Mouse (Mus musculus): ENCODE measurements at regions not wholly inside any gene's neighbourhood (a gene's known extent, or its start where the extent isn't known, plus 50 kb on each side); places are given as distances from the start of the nearest gene placed in this dataset.

DNA sequence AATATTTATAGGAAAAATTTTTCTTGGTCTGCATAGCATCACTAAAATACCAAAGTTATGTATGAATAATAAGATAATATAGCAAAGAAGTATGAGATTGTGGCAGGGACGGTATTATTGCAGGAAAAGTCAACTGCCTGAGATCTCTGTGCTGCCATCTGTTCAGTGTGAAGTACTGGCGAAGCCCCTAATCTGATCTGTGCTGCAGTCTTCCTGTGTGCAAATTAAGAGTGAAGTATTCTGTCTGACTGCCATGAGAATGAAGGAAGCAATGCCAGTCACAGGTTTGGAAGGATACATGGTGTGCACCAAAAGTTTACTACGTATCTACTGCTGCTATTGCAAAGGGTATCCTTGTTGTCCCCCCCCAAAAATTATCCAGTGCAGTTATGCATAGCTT lies 501.5 kb downstream of the Rab28 start:
- Histone ChIP-seq H3K27ac (ENCODE audit: low read depth, low read length) (no peak overlapping the region), H3K9ac (no peak overlapping the region), H3K27me3 (ENCODE audit: insufficient read depth, low read length) (no peaks in the 10 kb centered on the region), H3K4me1 (ENCODE audit: insufficient read depth) (no peaks in the 10 kb centered on the region), H3K4me3 (ENCODE audit: low read depth, low read length) (no peak overlapping the region), H3K36me3 (ENCODE audit: insufficient read depth) (no peaks in the 10 kb centered on the region), H3K4me2 (ENCODE audit: low read depth) (no peak overlapping the region), H3K9me3 (ENCODE audit: low read length) (no peaks in the 10 kb centered on the region)
- no peak for TF ChIP-seq CTCF (IDR thresholded peaks at IDR 0.05; ENCODE audit: low read depth)
- ATAC-seq (no peak), DNase-seq (no peak)
- WGBS: 64% methylated on average over 3 of the region's 3 CpGs

DNA sequence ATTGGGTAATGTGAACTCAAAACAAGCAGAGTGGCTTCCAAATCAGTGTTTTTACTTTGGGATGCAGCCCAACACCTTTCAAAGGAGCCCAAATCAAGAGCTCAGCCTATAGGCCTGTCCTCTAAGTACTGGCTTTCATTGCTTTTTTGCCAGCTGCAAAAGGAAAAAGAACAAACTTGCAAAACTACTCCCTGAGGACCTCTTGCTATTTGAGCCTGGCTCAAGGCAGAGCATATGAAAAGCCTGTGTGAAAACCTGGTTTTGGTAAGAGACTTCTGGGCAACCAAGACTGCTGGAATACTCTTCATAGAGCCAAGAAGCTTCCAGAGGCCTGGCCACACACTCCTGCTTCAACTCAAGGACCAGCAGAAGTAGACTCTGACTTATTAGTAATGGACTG lies 503.5 kb downstream of the Rab28 start:
- H3K9me3 ChIP-seq (ENCODE audit: low read length): no peaks in the 10 kb centered on the region
- no peak overlapping the region for H3K4me3 ChIP-seq (ENCODE audit: low read depth, low read length)
- H3K9ac ChIP-seq: no peak overlapping the region
- H3K4me2 ChIP-seq (ENCODE audit: low read depth): no peak overlapping the region
- H3K27ac ChIP-seq (ENCODE audit: low read depth, low read length): no peak overlapping the region
- H3K27me3 ChIP-seq (ENCODE audit: insufficient read depth, low read length): no peaks in the 10 kb centered on the region
- ATAC-seq: no peak
- no peak for TF ChIP-seq CTCF (IDR thresholded peaks at IDR 0.05; ENCODE audit: low read depth)
- DNase-seq: no peak
- H3K36me3 ChIP-seq (ENCODE audit: insufficient read depth): no peaks in the 10 kb centered on the region
- H3K4me1 ChIP-seq (ENCODE audit: insufficient read depth): no peaks in the 10 kb centered on the region

DNA sequence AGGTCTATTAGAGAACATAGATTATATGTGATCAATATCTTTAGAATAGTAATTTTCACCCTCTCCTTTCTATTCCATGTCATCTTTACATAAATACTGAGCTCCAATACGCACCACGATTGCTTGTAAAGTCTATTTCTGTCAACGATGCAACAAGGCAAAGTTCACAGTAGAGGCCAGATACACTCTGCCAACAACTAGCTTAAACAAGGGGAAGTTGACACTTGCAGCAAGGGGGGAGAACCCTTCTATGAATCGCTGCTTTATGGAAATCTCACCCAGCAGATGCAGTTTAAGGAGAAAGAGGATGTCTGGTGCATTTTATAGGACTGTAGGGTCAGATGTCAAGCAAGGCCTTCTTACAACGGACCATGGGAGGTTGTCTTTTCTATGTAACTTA lies 520.8 kb downstream of the Rab28 start:
- Histone ChIP-seq H3K9me3 (ENCODE audit: low read length) (no peaks in the 10 kb centered on the region), H3K36me3 (ENCODE audit: insufficient read depth) (no peaks in the 10 kb centered on the region), H3K9ac (no peak overlapping the region), H3K27me3 (ENCODE audit: insufficient read depth, low read length) (no peaks in the 10 kb centered on the region), H3K27ac (ENCODE audit: low read depth, low read length) (no peak overlapping the region), H3K4me1 (ENCODE audit: insufficient read depth) (no peaks in the 10 kb centered on the region), H3K4me2 (ENCODE audit: low read depth) (no peak overlapping the region), H3K4me3 (ENCODE audit: low read depth, low read length) (no peak overlapping the region)
- DNase-seq (no peak), ATAC-seq (no peak)
- WGBS: 81% methylated on average over 5 of the region's 5 CpGs
- no peak for TF ChIP-seq CTCF (IDR thresholded peaks at IDR 0.05; ENCODE audit: low read depth)

DNA sequence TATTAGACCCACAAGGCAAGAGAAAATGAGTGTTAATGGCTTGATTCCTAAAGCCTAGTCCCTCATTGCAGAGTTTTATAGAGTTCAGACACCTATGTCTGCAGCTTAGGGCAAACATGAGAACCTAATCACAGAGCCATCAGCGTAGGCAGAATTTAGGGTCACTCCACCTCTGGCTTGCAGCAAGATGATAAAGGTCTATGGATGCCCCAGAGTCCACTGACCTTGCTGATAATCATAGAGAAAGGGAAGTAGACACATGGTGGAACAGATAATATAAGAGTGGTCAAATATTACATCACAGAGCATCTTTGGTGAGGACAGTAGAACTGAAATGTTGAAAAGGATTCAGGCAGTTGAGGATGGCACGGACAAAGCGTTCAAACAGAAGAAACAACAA lies 530.7 kb downstream of the Rab28 start:
- Histone ChIP-seq H3K4me2 (ENCODE audit: low read depth) (no peak overlapping the region), H3K9me3 (ENCODE audit: low read length) (no peaks in the 10 kb centered on the region), H3K9ac (no peak overlapping the region), H3K36me3 (ENCODE audit: insufficient read depth) (no peaks in the 10 kb centered on the region), H3K4me3 (ENCODE audit: low read depth, low read length) (no peak overlapping the region), H3K27ac (ENCODE audit: low read depth, low read length) (no peak overlapping the region), H3K4me1 (ENCODE audit: insufficient read depth) (no peaks in the 10 kb centered on the region), H3K27me3 (ENCODE audit: insufficient read depth, low read length) (no peaks in the 10 kb centered on the region)
- ATAC-seq (no peak), DNase-seq (no peak)
- WGBS: 88% methylated on average over 3 of the region's 3 CpGs
- no peak for TF ChIP-seq CTCF (IDR thresholded peaks at IDR 0.05; ENCODE audit: low read depth)

DNA sequence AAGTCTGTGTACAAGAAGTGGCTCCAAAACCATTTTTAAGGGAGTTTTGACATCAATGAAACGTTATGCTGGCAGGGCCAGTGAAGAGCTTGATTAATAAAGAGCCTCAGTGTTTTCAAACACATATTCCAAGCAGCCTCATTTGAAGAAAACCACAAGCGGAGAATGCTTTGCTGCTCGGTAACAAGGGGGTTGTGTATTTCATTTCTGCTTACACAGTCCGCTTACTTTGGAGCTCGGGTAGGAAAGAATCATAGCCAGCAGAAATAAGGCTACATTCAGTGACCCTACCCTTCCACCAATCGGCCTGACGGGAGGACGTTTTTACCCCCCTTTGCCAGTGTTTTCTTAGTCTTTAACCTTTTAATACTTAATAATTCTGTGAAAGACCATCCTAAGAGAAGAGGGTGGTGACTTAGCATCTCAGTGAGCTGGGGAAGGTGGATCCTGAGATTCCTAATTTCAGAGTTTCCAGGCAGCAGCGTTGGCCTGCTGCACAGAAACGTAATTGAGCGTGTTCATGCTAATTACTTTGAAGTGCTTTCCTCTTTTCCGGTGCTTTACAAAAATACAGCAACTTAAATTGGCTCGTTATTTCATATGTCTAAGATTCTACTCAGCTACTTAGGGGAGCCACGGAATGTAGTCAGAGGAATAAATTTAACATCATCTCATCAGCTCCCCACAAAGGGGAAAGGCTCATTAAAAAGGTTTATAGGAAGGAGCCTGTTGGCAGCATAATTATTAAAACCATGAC lies 541.9 kb downstream of the Rab28 start:
- H3K27ac ChIP-seq (ENCODE audit: low read depth, low read length): no peak overlapping the region
- H3K4me1 ChIP-seq (ENCODE audit: insufficient read depth): no peaks in the 10 kb centered on the region
- no peaks in the 10 kb centered on the region for H3K27me3 ChIP-seq (ENCODE audit: insufficient read depth, low read length)
- no peaks in the 10 kb centered on the region for H3K9me3 ChIP-seq (ENCODE audit: low read length)
- H3K9ac ChIP-seq: no peak overlapping the region
- peak; percentile 77 for ATAC-seq
- no peak overlapping the region for H3K4me3 ChIP-seq (ENCODE audit: low read depth, low read length)
- WGBS: 11% methylated on average over 14 of the region's 14 CpGs
- no peak for TF ChIP-seq CTCF (IDR thresholded peaks at IDR 0.05; ENCODE audit: low read depth)
- peak; percentile 20 for DNase-seq
- H3K36me3 ChIP-seq (ENCODE audit: insufficient read depth): no peaks in the 10 kb centered on the region
- peak overlapping the region; percentile 31 for H3K4me2 ChIP-seq (ENCODE audit: low read depth)

DNA sequence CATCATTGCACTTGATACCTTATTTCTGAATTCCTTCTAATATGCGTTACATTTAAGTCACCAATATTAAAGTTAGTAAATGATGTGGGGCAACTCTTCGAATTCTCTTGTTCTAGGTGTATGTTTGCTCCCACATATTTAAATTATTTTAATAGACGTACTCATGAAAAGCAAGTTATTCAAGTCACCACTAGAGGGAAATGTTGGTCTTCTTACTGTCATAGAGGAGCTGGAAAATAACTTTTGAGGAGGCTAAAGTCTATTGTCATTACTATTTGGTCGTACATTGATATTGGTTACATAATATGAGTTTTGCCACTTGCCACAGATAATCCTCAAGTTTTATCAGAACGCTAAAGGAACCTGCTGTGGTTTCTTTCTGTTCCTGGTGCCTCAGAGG lies 582.9 kb downstream of the Rab28 start:
- no peaks in the 10 kb centered on the region for H3K27me3 ChIP-seq (ENCODE audit: insufficient read depth, low read length)
- DNase-seq: peak; percentile 65
- WGBS: 21% methylated on average over 5 of the region's 5 CpGs
- no peak overlapping the region for H3K4me3 ChIP-seq (ENCODE audit: low read depth, low read length)
- no peak overlapping the region for H3K27ac ChIP-seq (ENCODE audit: low read depth, low read length)
- no peaks in the 10 kb centered on the region for H3K36me3 ChIP-seq (ENCODE audit: insufficient read depth)
- H3K9me3 ChIP-seq (ENCODE audit: low read length): no peaks in the 10 kb centered on the region
- peak; percentile 78 for TF ChIP-seq CTCF (IDR thresholded peaks at IDR 0.05; ENCODE audit: low read depth)
- no peak overlapping the region for H3K9ac ChIP-seq
- no peak overlapping the region for H3K4me2 ChIP-seq (ENCODE audit: low read depth)
- ATAC-seq: peak; percentile 47; the same call in 1 of the 2 replicates
- no peaks in the 10 kb centered on the region for H3K4me1 ChIP-seq (ENCODE audit: insufficient read depth)

DNA sequence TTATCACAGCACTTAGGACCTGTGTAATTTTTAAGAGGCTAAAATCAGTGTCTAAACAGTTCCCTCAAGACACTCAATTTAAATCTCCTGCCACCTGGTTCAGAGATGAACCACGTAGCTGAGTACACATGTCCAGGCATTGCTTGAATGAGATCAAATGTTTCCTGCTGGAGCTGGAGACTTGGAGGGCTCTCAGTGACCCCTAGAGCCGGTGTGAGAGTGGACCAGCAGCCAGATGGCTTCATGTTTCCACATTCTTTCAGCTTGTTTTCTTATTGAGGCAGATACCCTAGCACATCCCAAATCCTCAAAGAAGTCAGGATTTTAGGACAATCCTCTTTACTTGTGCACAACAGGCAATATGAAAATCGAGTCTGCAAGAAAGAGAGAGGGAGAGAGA lies 590.3 kb downstream of the Rab28 start:
- no peak for TF ChIP-seq CTCF (IDR thresholded peaks at IDR 0.05; ENCODE audit: low read depth)
- ATAC-seq (no peak), DNase-seq (no peak)
- Histone ChIP-seq H3K9me3 (ENCODE audit: low read length) (no peaks in the 10 kb centered on the region), H3K4me2 (ENCODE audit: low read depth) (no peak overlapping the region), H3K27me3 (ENCODE audit: insufficient read depth, low read length) (no peaks in the 10 kb centered on the region), H3K4me3 (ENCODE audit: low read depth, low read length) (no peak overlapping the region), H3K36me3 (ENCODE audit: insufficient read depth) (no peaks in the 10 kb centered on the region), H3K4me1 (ENCODE audit: insufficient read depth) (no peaks in the 10 kb centered on the region), H3K27ac (ENCODE audit: low read depth, low read length) (no peak overlapping the region), H3K9ac (no peak overlapping the region)
- 62% methylated on average over 3 of the region's 3 CpGs for WGBS
